Mouse (Mus musculus) testis, adult 2 months (tissue): ENCODE measurements around the gene Arpin. TPM values are rescaled to one million over a fixed set of nuclear protein-coding genes. Genes with fewer than 3 reads are reported as not detected.

Source experiments
- H3K27ac ChIP-seq: fragments of 200-500 bp; 2 replicates; pipeline ENCODE4 v1.5.1; 2012; ENCODE audit warnings: low read depth, low read length; ENCODE audit not compliant: control insufficient read depth, insufficient read depth
- H3K27me3 ChIP-seq: fragments of 200-500 bp; 2 replicates; pipeline ENCODE4 v1.6.1; 2012; ENCODE audit warnings: mild to moderate bottlenecking, low read length, moderate library complexity; ENCODE audit not compliant: control insufficient read depth, insufficient read depth
- H3K36me3 ChIP-seq: fragments of 200-500 bp; 2 replicates; pipeline ENCODE4 v1.6.1; 2012; ENCODE audit warnings: mild to moderate bottlenecking, low read length; ENCODE audit not compliant: control insufficient read depth, insufficient read depth
- H3K4me1 ChIP-seq: fragments of 200-500 bp; 2 replicates; pipeline ENCODE4 v1.6.1; 2012; ENCODE audit warnings: low read length; ENCODE audit not compliant: control insufficient read depth, insufficient read depth
- H3K4me3 ChIP-seq: fragments of 200-500 bp; 2 replicates; pipeline ENCODE4 v1.5.1; 2012; ENCODE audit warnings: low read depth, mild to moderate bottlenecking, low read length, moderate library complexity, mixed read lengths; ENCODE audit not compliant: control insufficient read depth
- CTCF ChIP-seq: fragments of 200-500 bp; IDR thresholded peaks from 2 replicates; pipeline ENCODE4 v1.5.1; 2012; ENCODE audit warnings: low read depth, mild to moderate bottlenecking, inconsistent platforms, low read length, moderate library complexity; ENCODE audit not compliant: control insufficient read depth, insufficient read depth, insufficient replicate concordance
- POLR2A ChIP-seq: fragments of 200-500 bp; IDR thresholded peaks from 2 replicates; pipeline ENCODE4 v1.6.1; 2012; ENCODE audit warnings: low read depth, mild to moderate bottlenecking, inconsistent platforms, low read length, moderate library complexity; ENCODE audit not compliant: control insufficient read depth
- polyA plus RNA-seq: library from polyadenylated mRNA; depleted of rRNA; stranded (reverse); fragments of >200 nt; gene quantifications from 2 replicates; pipeline ENCODE4 v1.2.3, GENCODE M21; 2012; rRNA removed

Gene Arpin
- polyA plus RNA-seq, result 0.43 and 0.51 TPM in 2 replicates

DNA sequence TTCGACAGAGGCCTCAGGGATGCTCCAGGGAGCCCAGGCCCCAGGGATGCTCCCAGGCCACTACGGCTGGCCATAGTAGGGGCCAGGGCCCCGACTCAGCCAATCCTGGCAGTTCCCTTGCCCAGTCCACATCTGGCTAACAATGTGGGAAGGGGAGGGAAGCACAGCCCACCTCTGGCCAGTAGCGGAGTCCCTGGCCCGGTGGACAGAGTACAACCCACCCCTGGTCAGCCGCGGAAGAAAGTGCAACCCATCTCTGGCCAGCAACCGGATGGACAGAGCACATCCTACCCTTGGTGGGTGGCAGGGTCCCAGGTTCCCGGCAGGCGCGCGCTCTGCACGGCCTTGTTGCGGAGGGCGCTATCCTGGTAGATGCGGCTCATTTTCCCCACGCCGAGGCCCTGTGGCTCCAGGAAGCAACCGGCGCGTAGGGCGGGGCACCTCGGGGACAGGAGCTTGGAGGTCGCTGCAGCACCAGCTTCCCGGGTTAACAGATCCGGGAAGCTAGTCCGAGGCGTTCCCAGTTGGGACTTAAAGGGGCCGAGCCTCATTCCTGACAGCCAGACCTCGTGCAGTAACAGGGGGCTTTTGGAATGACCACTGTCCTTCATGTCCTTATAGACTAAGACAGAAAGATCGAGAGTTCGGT, at the start of gene Arpin:
Gene Arpin (minus strand): TSS at position 498 of the 649 bp plus-strand sequence.
- no peaks in the 10 kb centered on the region for H3K36me3 ChIP-seq
- peaks cover 3% of the 10 kb centered on the region; the same call in 1 of the 2 replicates for H3K4me1 ChIP-seq
- peak within 1 kb of the TSS; percentile 26 for H3K27ac ChIP-seq
- peak within 1 kb of the TSS; percentile 30 for H3K4me3 ChIP-seq
- no peak for TF ChIP-seq CTCF
- TF ChIP-seq POLR2A, result no peak
- H3K27me3 ChIP-seq, result no peaks in the 10 kb centered on the region

- Histone ChIP-seq H3K36me3 (no peaks in the 10 kb centered on the region), H3K4me1 (no peaks in the 10 kb centered on the region), H3K27me3 (no peaks in the 10 kb centered on the region), H3K27ac (no peak overlapping the region), H3K4me3 (no peak overlapping the region)
- TF ChIP-seq CTCF (no peak), POLR2A (no peak)
These were observed 40.2 kb upstream of the Arpin start for GRCm38 (mm10) chr7:79975316-79975715.

DNA sequence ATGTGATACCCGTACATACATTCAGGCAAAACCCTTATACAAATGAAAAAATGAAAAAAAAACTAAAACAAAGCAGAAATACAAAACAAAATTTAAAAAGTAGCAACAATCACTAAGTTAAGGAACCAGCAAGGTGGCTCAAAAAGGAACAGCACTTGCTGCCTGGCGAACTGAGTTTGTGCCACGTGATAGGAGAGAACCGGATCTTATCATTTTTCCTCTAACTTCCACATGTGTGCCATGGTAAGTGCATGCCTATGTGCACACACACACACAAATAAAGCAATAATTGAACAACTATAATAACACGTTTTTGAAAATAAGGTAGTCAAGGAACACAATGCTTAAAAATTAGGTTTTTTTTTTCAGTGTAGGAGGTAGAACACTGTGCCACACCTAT, 37.0 kb upstream of the Arpin start:
- no peaks in the 10 kb centered on the region for H3K36me3 ChIP-seq
- no peak overlapping the region for H3K27ac ChIP-seq
- peaks cover 2% of the 10 kb centered on the region; the same call in 1 of the 2 replicates for H3K4me1 ChIP-seq

GRCm38 (mm10) chr7:79970336-79970735, 35.2 kb upstream of the Arpin start:
- Histone ChIP-seq H3K4me1 (peaks cover 2% of the 10 kb centered on the region; the same call in 1 of the 2 replicates), H3K27ac (no peak overlapping the region), H3K36me3 (no peaks in the 10 kb centered on the region), H3K27me3 (no peaks in the 10 kb centered on the region), H3K4me3 (no peak overlapping the region)
- TF ChIP-seq CTCF, result no peak
- no peak for TF ChIP-seq POLR2A

More for the DNA sequence above, 37.0 kb upstream of the Arpin start:
- Histone ChIP-seq H3K27me3 (no peaks in the 10 kb centered on the region), H3K4me3 (no peak overlapping the region)
- TF ChIP-seq POLR2A, result no peak
- no peak for TF ChIP-seq CTCF

GRCm38 (mm10) chr7:79968326-79968725, 33.2 kb upstream of the Arpin start:
- Histone ChIP-seq H3K4me3 (no peak overlapping the region), H3K27ac (no peak overlapping the region), H3K36me3 (no peaks in the 10 kb centered on the region), H3K4me1 (peaks cover 2% of the 10 kb centered on the region; the same call in 1 of the 2 replicates), H3K27me3 (no peaks in the 10 kb centered on the region)
- TF ChIP-seq CTCF (no peak), POLR2A (no peak)

GRCm38 (mm10) chr7:79961600-79961999, 26.4 kb upstream of the Arpin start:
- Histone ChIP-seq H3K36me3 (no peaks in the 10 kb centered on the region), H3K4me1 (no peaks in the 10 kb centered on the region), H3K27me3 (no peaks in the 10 kb centered on the region), H3K4me3 (no peak overlapping the region), H3K27ac (no peak overlapping the region)
- TF ChIP-seq POLR2A (no peak), CTCF (no peak)

- H3K36me3 ChIP-seq, result no peaks in the 10 kb centered on the region
- no peak for TF ChIP-seq CTCF
- TF ChIP-seq POLR2A, result no peak
- no peaks in the 10 kb centered on the region for H3K4me1 ChIP-seq
- no peaks in the 10 kb centered on the region for H3K27me3 ChIP-seq
- H3K27ac ChIP-seq, result no peak overlapping the region
- H3K4me3 ChIP-seq, result no peak overlapping the region
These were observed 21.0 kb upstream of the Arpin start for GRCm38 (mm10) chr7:79956131-79956530.
